Mouse (Mus musculus) kidney, postnatal 4 days (tissue): ENCODE data around the gene Olfr910.

ENCODE experiments used
- DNase-seq, 2 experiments: peaks; one replicate each; pipeline ENCODE4 v3.0.0; 2021; ENCODE audit warnings: mixed read lengths in 2 of 2

Gene Olfr910

DNA sequence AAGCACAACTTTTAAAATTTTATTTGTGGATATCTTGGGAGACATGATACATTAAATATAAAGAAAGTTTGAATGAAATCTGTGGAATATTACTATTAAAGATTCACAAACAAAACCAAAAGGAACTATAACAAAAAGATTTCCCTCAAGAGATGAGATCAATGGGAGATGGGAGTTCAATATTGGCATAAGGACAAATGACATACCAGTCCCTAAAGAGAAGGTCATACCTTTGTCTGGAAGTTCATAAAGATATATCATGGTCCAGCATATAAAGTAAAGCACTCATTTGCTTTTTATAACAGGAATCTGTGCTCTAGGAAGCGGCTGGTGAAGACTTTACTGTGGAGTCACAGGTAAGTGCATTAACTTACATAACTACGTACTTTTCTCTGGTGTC, at the start of gene Olfr910:
TSS of gene Olfr910 (plus strand) at position 301 of the 400 bp plus-strand sequence.
- DNase-seq = no peak

DNA sequence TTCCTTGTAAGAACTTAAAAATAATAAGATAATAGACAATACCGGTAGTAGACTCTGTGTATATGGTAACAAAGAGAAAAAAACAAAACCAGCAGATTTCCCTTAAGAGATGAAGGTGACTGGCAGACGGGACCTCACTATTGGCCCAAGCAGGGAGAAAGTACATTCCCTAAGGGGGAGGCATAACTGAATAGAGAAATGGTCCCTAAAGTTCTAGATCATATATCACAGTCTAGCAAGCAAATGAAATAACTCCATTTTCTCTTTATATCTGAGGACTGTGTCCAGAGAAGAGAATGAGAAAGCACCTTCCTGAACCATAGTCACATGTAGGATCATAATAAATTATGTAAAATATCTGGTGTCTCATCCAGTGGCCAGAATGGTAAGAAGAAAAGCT, 42.1 kb upstream of the Olfr910 start, which contains the start of gene Olfr907:
TSS of gene Olfr907 (plus strand) at position 301 of the 400 bp plus-strand sequence.
- DNase-seq = no peak

DNA sequence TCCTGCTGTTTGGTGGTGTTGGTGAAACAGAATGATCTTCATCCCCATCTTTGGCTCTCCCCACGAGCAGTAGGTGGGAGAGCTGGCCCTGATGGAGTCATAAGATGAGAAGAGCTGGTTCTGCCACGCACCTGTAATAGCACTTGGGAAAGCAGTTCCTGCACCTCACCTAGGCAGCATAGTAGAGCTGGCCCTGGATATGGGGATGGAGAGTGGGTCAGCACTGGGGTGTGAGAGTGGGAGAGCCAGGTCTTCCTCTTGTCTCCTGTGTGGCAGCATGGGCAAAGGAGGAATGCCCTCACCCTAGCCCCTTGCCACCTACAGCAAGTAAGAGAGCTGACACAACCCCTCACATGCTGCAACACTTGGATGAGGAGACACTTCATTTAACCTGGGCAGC, 25.3 kb upstream of the Olfr910 start:
- DNase-seq = no peak

DNA sequence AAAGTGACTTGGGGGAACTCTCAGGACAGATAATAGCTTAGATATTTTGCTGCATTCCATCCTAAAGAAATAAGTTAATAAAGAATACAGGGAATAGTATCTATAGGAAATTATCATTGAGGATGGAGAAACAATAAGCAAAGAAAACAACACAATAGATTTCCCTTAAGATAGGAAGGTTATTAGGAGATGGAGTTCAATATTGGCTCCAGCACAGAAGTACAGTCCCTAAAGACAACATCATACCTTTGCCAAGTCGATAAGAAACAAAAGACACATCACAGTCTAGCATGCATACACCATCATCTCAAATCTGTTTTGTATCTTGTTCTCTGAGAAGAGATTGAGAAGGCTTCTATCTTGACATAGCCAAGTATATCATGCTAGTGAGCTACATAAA, 16.4 kb upstream of the Olfr910 start, which contains the start of gene Olfr911-ps1:
TSS of gene Olfr911-ps1 (plus strand) at position 301 of the 400 bp plus-strand sequence.
- no peak for DNase-seq

DNA sequence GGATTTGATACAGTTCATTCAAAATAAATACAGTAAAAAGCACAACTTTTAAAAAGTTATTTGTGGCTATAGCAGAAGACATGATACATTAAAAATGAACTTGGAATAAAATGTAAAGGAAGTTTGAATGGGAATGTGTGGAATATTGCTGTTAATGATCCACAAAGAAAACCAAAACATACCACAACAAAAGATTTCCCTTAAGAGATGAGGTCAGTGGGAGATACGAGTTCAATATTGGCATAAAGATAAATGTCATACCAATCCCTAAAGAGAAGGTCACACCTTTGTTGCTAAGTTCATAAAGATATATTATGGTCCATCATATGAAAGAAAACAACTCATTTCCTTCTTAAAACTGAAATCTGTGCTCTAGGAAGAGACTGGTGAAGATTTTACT, 42.2 kb downstream of the Olfr910 start, which contains the start of gene Olfr912:
TSS of gene Olfr912 (plus strand) at position 301 of the 400 bp plus-strand sequence.
- DNase-seq = no peak
